Mouse (Mus musculus): ENCODE measurements around the gene Dennd4c. TPM values are rescaled to one million over a fixed set of nuclear protein-coding genes. Genes with fewer than 3 reads are reported as not detected.

Dennd4c gene
- polyA plus RNA-seq, 1 experiment, result 6.8 TPM

DNA sequence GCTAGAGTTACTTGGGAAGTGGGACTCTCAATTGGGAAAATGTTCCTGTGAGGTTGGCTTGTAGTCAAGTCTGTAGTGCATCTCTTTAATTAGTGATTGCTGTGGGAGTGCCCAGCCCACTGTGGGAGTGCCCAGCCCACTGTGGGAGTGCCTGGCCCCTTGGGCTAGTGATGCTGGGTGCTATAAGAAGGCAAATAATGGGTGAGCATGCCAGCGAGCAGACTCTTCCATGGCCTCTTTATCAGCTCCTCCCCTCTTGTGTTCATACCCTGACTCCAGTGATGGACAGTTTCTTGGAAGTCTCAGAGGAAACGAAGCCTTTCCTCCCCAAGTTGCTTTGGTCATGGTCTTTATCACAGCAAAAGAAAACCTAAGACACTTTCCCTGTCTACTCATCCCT is 134.1 kb downstream of the Dennd4c start:
- DNase-seq (ENCODE audit: low read depth), result no peak

DNA sequence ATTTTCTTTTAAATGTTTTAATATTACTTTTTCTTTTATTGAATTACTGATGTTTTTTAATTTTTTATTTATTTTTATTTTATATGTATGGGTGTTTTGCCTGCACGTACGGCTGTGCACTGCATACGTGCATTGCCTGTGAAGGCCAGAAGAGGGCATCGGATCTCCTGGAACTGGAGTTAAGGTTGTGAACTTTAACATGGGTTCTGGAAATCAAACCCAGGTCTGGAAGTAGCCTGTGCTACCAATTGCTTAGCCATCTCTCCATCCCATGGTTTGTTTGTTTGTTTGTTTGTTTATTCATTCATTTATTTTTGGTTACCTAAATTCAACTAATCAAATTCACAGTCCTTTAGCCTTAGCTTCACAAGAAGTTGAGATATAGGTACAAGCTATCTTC is 136.6 kb downstream of the Dennd4c start:
- no peak for DNase-seq (ENCODE audit: low read depth)

- no peak for DNase-seq (ENCODE audit: low read depth)
Observed at GRCm38 (mm10) chr4:86885790-86886159, 137.4 kb downstream of the Dennd4c start.

DNA sequence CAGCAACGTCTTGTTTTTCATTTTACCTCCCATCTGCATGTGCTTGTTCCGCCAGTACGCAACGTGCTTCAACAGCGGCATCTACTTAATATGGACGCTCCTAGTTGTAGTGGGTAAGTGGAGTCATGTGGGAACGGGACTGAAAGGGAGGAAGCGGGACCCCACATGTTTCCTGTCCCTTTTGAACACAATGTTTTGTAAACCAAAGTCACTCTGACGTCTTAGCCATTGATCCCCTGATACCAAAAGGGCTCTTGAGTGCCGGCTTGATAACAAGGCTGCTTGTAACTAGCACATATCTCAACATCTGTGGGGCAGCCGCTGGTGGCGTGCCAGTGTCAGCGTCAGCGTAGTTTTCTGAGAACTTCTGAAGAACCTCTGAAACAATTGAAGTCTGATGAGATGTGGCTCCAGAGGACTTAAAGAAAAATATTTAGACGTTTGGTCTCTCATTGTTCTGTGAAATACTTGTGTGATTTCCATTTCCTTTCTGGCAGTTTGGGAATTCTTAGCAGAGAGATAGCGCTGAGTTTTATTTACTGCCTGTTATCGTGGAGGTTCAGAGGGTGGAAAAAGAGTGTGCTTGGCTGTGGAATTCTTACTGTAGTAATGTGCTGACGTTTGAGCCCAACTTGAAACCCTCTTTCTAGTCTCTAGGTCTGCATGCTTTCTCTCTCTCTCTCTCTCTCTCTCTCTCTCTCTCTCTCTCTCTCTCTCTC is 138.0 kb downstream of the Dennd4c start:
- no peak for DNase-seq (ENCODE audit: low read depth)

GRCm38 (mm10) chr4:86887879-86888278 is 139.5 kb downstream of the Dennd4c start:
- no peak for DNase-seq (ENCODE audit: low read depth)

DNA sequence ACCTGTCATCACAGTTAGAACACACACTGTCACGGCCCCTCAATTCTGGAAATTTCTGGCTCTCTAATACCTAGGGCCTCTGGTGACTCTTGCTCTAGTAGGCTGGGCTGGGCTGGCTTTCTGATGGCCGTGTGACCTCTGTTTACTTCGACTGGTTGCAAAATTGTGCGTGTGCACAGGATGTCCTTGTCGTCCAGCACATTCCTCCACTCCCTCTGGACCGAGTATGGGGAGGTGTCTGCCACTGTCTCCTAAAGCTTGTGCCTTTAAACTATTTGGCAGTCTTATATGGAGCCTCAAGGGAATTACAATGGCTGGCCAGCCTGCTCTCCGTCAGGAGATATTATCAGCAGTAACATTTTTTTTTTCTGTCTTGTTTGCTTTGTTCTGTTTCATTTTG is 149.1 kb downstream of the Dennd4c start:
- no peak for DNase-seq (ENCODE audit: low read depth)

DNA sequence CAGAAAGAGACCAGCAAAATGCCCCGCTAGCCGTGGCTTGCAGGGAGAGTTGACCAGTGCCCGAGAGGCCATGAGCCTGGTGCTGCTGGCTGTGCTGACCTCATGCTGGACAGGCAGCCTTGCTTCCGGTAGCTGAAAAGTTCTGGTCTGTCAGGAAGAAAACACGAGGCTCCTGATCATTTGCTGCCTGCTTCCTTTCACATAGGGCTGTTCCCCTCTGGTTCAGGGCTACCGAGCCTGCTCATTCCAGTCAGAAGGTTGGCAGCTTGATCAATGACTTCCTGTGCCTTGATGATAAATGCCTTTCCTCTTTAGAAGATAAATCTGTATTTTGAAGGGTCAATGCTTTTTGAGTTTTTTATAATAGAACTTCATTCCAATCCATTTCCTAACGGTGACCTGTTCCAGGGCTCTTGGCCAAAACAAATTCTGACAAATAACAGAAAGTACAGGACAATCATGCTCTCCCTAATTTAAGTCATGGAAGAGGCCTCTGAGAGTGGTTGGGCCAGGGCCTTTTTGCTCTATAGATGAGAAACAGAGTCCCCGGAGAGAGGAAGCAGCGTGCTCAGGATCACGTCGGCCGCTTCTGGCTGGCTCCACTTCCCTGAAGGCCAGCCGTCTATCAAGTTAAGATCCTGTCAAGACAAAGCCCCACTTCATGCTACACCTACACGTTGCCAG is 150.6 kb downstream of the Dennd4c start:
- DNase-seq (ENCODE audit: low read depth), result no peak

Other genes starting within 250 kb of the Dennd4c start
- gene Saxo1, start 190.2 kb upstream of the Dennd4c start, polyA plus RNA-seq (2012; rRNA removed), result 0.28 and 0.34 TPM in 2 replicates
- gene Rraga, start 172.9 kb upstream of the Dennd4c start, polyA plus RNA-seq (2012; rRNA removed), result 46.5 and 59.7 TPM in 2 replicates
- gene Haus6, start 136.5 kb upstream of the Dennd4c start, polyA plus RNA-seq (2012; rRNA removed), result 3.8 and 5.7 TPM in 2 replicates
- 124 and 416 TPM in 2 replicates for gene Plin2, start 78.5 kb upstream of the Dennd4c start, polyA plus RNA-seq (2012; rRNA removed)
- gene Rps6, start 108.9 kb downstream of the Dennd4c start, polyA plus RNA-seq (2012; rRNA removed), result 582 and 658 TPM in 2 replicates
- 17.0 and 24.9 TPM in 2 replicates for gene Acer2, start 125.8 kb downstream of the Dennd4c start, polyA plus RNA-seq (2012; rRNA removed)